Mouse (Mus musculus) ES-E14 (cell line): ENCODE measurements at regions not wholly inside any gene's neighbourhood (a gene's known extent, or its start where the extent isn't known, plus 50 kb on each side); places are given as distances from the start of the nearest gene placed in this dataset.

Source experiments
- CHD2 ChIP-seq: IDR thresholded peaks from 2 replicates; pipeline ENCODE4 v1.6.1; 2014; ENCODE audit warnings: mild to moderate bottlenecking, low read depth, low read length, inconsistent platforms
- HCFC1 ChIP-seq: IDR thresholded peaks from 2 replicates; pipeline ENCODE4 v1.6.1; 2012; ENCODE audit warnings: low read length, inconsistent platforms, borderline replicate concordance; ENCODE audit not compliant: insufficient read depth
- MAFK ChIP-seq: IDR thresholded peaks from 2 replicates; pipeline ENCODE4 v1.6.1; 2014; ENCODE audit warnings: mild to moderate bottlenecking, low read depth, low read length, inconsistent platforms; ENCODE audit not compliant: insufficient read depth

GRCm38 (mm10) chr14:72779446-72779845 is 69.6 kb upstream of the Fndc3a start:
- TF ChIP-seq CHD2 = no peak
- no peak for TF ChIP-seq HCFC1
- TF ChIP-seq MAFK = no peak
